ENCODE assay signal across 14 mouse cellular contexts in genomic region chr7:132767999-132768370, GRCm38 (mm10). TPM values are rescaled to one million over a fixed set of nuclear protein-coding genes. Genes with fewer than 3 reads are reported as not detected.
DNase-seq lines count a peak whose midpoint lies in the region; ATAC-seq and TF ChIP-seq lines count a peak whose summit lies in the region.
"Had no signal": no experiment of that assay in that cellular context is flagged by ENCODE, and none has a peak within 500 bp of the region (broad histone marks: within the 10 kb centered on the region; RNA-seq: fewer than 3 reads in every experiment).

No protein-coding gene starts in this region.

- TF ChIP-seq POLR2A in bone marrow, adult 2 months (IDR thresholded peaks at IDR 0.05; ENCODE audit: borderline replicate concordance, control insufficient read depth, low read depth, low read length): no peak
- TF ChIP-seq POLR2A in heart, adult 2 months (IDR thresholded peaks at IDR 0.05; ENCODE audit: insufficient read depth, low read depth, low read length): no peak

- no peak overlapping the region for H3K9ac ChIP-seq in kidney, embryonic 16.5 days (replicated peaks; ENCODE audit: low read length)
- no peak overlapping the region for H3K9ac ChIP-seq in kidney, embryonic 14.5 days (ENCODE audit: low read depth, low read length)
- H3K9ac ChIP-seq in hindbrain, postnatal 0 days (replicated peaks; ENCODE audit: low read length): no peak overlapping the region
- H3K9ac ChIP-seq in heart, adult 2 months (ENCODE audit: low read depth, low read length): no peak overlapping the region

- 0 out of 2 replicates have a peak overlapping the region, but pooled peaks have one; percentile 16 for H3K27ac ChIP-seq in kidney, embryonic 16.5 days (ENCODE audit: low read length)
- no peak overlapping the region for H3K27ac ChIP-seq in kidney, embryonic 14.5 days (ENCODE audit: low read depth, low read length)
- peak overlapping the region; percentile 49 for H3K27ac ChIP-seq in bone marrow, adult 2 months (ENCODE audit: control insufficient read depth, insufficient read depth, low read depth, low read length, poor library complexity)
- H3K27ac ChIP-seq in hindbrain, postnatal 0 days: 0 out of 2 replicates have a peak overlapping the region, but pooled peaks have one; percentile 27
- no peak overlapping the region for H3K27ac ChIP-seq in heart, adult 2 months

- no peak for ATAC-seq in kidney, embryonic 16.5 days (ENCODE audit: low FRiP score, low TSS enrichment)
- no peak for ATAC-seq in kidney, embryonic 14.5 days (ENCODE audit: low FRiP score, low TSS enrichment)
- ATAC-seq in hindbrain, postnatal 0 days: no peak

- WGBS in kidney, embryonic 16.5 days: 81% methylated on average over 4 of the region's 4 CpGs
- WGBS in kidney, embryonic 14.5 days: 86% methylated on average over 4 of the region's 4 CpGs
- WGBS in bone marrow, adult 2 months: 71% methylated on average over 4 of the region's 4 CpGs
- 83% methylated on average over 4 of the region's 4 CpGs for WGBS in hindbrain, postnatal 0 days
- WGBS in heart, adult 2 months: 84% methylated on average over 4 of the region's 4 CpGs

- H3K4me1 ChIP-seq in kidney, embryonic 16.5 days (ENCODE audit: insufficient read depth, low read length): peaks cover 18% of the 10 kb centered on the region
- no peaks in the 10 kb centered on the region for H3K4me1 ChIP-seq in kidney, embryonic 14.5 days (ENCODE audit: control insufficient read depth, insufficient read depth, low read length)
- peaks cover 2% of the 10 kb centered on the region; the same call in 1 of the 2 replicates for H3K4me1 ChIP-seq in bone marrow, adult 2 months (ENCODE audit: control insufficient read depth, insufficient read depth, low read length)
- H3K4me1 ChIP-seq in hindbrain, postnatal 0 days (ENCODE audit: insufficient read depth, low read length): no peaks in the 10 kb centered on the region; the same call in 1 of the 2 replicates
- H3K4me1 ChIP-seq in heart, adult 2 months (ENCODE audit: control insufficient read depth, insufficient read depth, low read length): peaks cover 21% of the 10 kb centered on the region

- TF ChIP-seq CTCF in bone marrow, adult 2 months (IDR thresholded peaks at IDR 0.05; ENCODE audit: control insufficient read depth, insufficient read depth, low read length): no peak
- no peak for TF ChIP-seq CTCF in hindbrain, postnatal 0 days (IDR thresholded peaks at IDR 0.05; ENCODE audit: low read depth)
- no peak for TF ChIP-seq CTCF in heart, adult 2 months (IDR thresholded peaks at IDR 0.05)

- H3K9me3 ChIP-seq in kidney, embryonic 16.5 days (ENCODE audit: low read length): no peaks in the 10 kb centered on the region
- no peaks in the 10 kb centered on the region for H3K9me3 ChIP-seq in kidney, embryonic 14.5 days (ENCODE audit: control insufficient read depth, low read length)
- H3K9me3 ChIP-seq in hindbrain, postnatal 0 days (ENCODE audit: low read length): no peaks in the 10 kb centered on the region

- intact Hi-C loops in heart, adult 2 months (cut with DNase I): no loop called here

- no peak overlapping the region for H3K4me2 ChIP-seq in kidney, embryonic 16.5 days (replicated peaks; ENCODE audit: low read depth, low read length)
- no peak overlapping the region for H3K4me2 ChIP-seq in kidney, embryonic 14.5 days (replicated peaks; ENCODE audit: low read depth, low read length)
- H3K4me2 ChIP-seq in hindbrain, postnatal 0 days (ENCODE audit: low read depth, low read length): no peak overlapping the region

- H3K27me3 ChIP-seq in kidney, embryonic 16.5 days (ENCODE audit: insufficient read depth, low read length): no peaks in the 10 kb centered on the region
- no peaks in the 10 kb centered on the region for H3K27me3 ChIP-seq in kidney, embryonic 14.5 days (ENCODE audit: control insufficient read depth, insufficient read depth, low read length)
- H3K27me3 ChIP-seq in hindbrain, postnatal 0 days (ENCODE audit: insufficient read depth, low read length): no peaks in the 10 kb centered on the region
- no peaks in the 10 kb centered on the region for H3K27me3 ChIP-seq in heart, adult 2 months (ENCODE audit: control insufficient read depth, insufficient read depth, low read length)

- no peak for TF ChIP-seq EP300 in heart, adult 2 months (IDR thresholded peaks at IDR 0.05; ENCODE audit: insufficient read depth, low read depth, low read length)

- peaks cover 6% of the 10 kb centered on the region; the same call in 1 of the 2 replicates for H3K36me3 ChIP-seq in kidney, embryonic 16.5 days (ENCODE audit: insufficient read depth, low read length)
- peaks cover 11% of the 10 kb centered on the region; the same call in 1 of the 2 replicates for H3K36me3 ChIP-seq in kidney, embryonic 14.5 days (ENCODE audit: control insufficient read depth, insufficient read depth, low read length)
- H3K36me3 ChIP-seq in hindbrain, postnatal 0 days (ENCODE audit: insufficient read depth, low read length): peaks cover 3% of the 10 kb centered on the region
- peaks cover 30% of the 10 kb centered on the region for H3K36me3 ChIP-seq in heart, adult 2 months (ENCODE audit: control insufficient read depth, insufficient read depth, low read length)

- no peak overlapping the region for H3K4me3 ChIP-seq in kidney, embryonic 16.5 days (ENCODE audit: low read length)
- no peak overlapping the region for H3K4me3 ChIP-seq in kidney, embryonic 14.5 days (ENCODE audit: low read length)
- no peak overlapping the region for H3K4me3 ChIP-seq in bone marrow, adult 2 months (replicated peaks; ENCODE audit: control insufficient read depth, low read depth, low read length)
- no peak overlapping the region for H3K4me3 ChIP-seq in hindbrain, postnatal 0 days (ENCODE audit: low read length)
- no peak overlapping the region for H3K4me3 ChIP-seq in heart, adult 2 months

- H3K79me2 ChIP-seq in heart, adult 2 months (replicated peaks; ENCODE audit: control insufficient read depth, insufficient read depth, low read length): peaks cover 6% of the 10 kb centered on the region; the same call in 1 of the 2 replicates

- peak; percentile 75 for DNase-seq in CD4-positive helper T cell, adult 2 months (ENCODE audit: low read depth, low spot score)
- DNase-seq in hindbrain, postnatal 0 days (ENCODE audit: low spot score): no peak
- DNase-seq in heart, adult 2 months: no peak
- DNase-seq in layer of hippocampus, postnatal 36 days: no peak
- no peak for DNase-seq in cerebellum, adult 8-10 months
- DNase-seq: gastrocnemius, postnatal 36 days; heart, postnatal 14 days; kidney, postnatal 36 days; left cerebral cortex, postnatal 4 days; lung, postnatal 36 days; right cerebral cortex, postnatal 14 days had no signal

RNA-seq across cellular contexts. Expression of gene Fam53b, which starts 45.7 kb away (rescaled TPM):
- 22.5 and 23.3 TPM in 2 replicates for polyA plus RNA-seq in kidney, embryonic 16.5 days (2015; fragmentation: Nextera tagmentation; extraction: Ambion mirVana)
- 17.0 and 22.1 TPM in 2 replicates for polyA plus RNA-seq in kidney, embryonic 14.5 days (2014; fragmentation: Nextera tagmentation; extraction: Ambion mirVana)
- polyA plus RNA-seq in bone marrow, adult 2 months (2011; ENCODE audit: insufficient read depth, insufficient read length, low replicate concordance, missing spikeins): 43.2 and 51.4 TPM in 2 replicates
- 20.9 and 21.0 TPM in 2 replicates for total RNA-seq in hindbrain, postnatal 0 days (2014; rRNA removed)
- 10.2 and 12.9 TPM in 2 replicates for polyA plus RNA-seq in hindbrain, postnatal 0 days (2015; fragmentation: Nextera tagmentation; extraction: Ambion mirVana)
- 10 to 100 TPM; 22.0 to 26.9 TPM for total RNA-seq in heart, adult 2 months (2021)
- 22.5 and 25.7 TPM in 2 replicates for polyA plus RNA-seq in heart, adult 2 months (2012; rRNA removed)
- 10 to 100 TPM; 46.4 to 53.3 TPM for total RNA-seq in layer of hippocampus, postnatal 36 days (2021)

Comparison
In these comparisons a context has a peak if more than half of its experiments do, and no peak if none do; other contexts are left out.
1. H3K27ac ChIP-seq: peak in kidney, embryonic 16.5 days (single experiment), bone marrow, adult 2 months (single experiment) and hindbrain, postnatal 0 days (single experiment); none in kidney, embryonic 14.5 days (single experiment) and heart, adult 2 months (single experiment).